Mouse (Mus musculus) neural tube, embryonic 10.5 days (tissue): ENCODE results near the gene Olfr1160.
"Not testable (repeated sequence)": the region's sequence is repeated elsewhere in the genome, so short reads cannot be mapped to it uniquely, and the experiment has no call there.

Source experiments
- DNase-seq: peaks from one replicate; pipeline ENCODE4 v3.0.0-alpha.2; 2017; ENCODE audit warnings: low spot score; ENCODE audit errors: extremely low spot score

Gene Olfr1160

DNA sequence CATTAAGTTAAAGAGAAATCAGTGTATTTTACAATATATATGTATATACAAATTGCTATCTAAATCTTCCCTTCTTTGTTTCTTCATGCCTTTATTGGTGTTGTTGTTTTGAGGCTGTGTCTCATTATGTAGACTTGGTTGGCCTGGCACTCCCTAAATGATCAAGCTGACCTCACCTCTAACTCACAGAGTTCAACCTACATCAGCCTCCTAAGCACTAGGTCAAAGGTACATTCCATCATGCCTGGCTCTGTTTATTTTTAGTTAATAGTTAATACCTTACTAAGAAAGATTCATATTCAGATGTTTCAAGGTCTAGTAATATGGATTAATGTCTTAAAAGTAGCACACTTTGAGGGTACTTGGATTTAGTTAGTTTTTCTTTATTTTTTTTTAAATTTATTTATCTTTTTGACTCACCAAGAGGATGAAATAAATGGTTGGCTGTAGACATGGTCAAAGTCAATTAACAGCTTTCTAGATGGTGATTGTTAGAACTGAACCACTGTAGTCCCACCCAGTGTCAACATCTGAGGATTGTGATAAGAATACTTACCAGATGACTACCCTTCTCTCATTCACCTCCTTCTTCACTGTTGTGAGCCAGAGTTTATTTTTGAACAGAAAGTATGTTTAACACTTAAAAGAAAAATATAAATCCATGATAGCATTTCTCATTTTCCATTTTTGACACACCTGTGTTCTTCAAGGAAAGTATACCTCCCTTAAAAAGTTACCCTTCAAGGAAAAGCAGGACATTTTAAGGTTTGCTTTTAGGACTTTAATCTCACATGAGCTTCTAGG lies at the start of gene Olfr1160:
Gene Olfr1160, minus strand, starts transcription at position 754 of the 804 bp plus-strand sequence.
- DNase-seq = no peak

DNA sequence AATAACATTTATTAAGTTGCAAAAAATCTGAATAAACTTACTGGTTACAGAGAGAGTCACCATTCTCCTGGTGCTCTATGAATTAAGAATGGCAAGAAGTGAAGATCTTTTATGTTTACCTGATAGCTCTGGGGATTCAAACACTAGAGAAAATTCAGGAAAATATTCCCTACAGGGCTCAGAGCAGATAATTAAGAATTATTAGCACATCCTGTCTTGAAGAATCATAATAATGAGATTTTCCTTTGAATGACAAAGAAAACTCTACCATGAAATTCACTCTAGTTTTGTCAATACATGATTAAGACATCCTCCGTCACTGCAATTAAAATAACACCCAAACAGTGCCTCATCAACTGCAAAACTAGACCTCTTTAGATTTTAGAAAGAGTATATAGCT lies 43.0 kb upstream of the Olfr1160 start, which contains the start of gene Olfr1162:
Gene Olfr1162, minus strand, starts transcription at position 101 of the 400 bp plus-strand sequence.
- DNase-seq = no peak

DNA sequence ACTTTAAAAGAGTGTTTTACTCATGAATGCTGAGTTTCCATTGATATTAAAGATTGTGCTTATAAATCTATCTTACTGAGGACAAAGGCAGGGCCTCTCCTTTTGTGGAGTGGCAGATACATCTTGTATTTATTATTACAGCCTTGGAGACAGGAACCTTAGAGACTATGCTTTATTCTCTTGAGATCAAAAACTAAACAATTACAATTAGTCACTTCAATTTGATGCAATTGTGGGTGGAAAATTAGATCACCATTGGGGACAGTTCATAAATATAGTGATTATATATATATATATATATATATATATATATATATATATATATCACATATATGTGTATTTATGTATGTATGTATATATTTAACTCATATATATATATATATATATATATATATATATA lies 29.5 kb upstream of the Olfr1160 start, which contains the start of gene Olfr73:
Gene Olfr73, minus strand, starts transcription at position 101 of the 400 bp plus-strand sequence.
- DNase-seq = no peak

DNA sequence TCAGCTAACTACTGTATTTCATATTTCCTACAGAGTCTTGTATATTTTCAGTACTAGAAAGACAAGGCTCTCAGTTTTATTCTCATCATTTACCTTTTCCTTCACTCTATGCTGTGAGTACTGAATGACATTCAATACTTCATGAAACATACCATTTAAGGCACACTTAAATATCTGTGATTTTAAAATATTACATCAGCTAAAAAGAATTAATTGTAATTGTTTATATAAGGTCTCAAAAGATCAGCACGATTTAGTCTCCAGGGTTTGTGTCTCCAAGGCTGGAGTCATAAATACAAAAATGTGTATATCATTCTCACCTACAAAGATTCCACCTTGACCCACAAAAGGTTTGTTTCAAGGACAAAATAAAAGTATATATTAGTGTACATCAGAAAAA lies 14.4 kb upstream of the Olfr1160 start, which contains the start of gene Olfr1161:
Gene Olfr1161, plus strand, starts transcription at position 301 of the 400 bp plus-strand sequence.
- DNase-seq = not testable (repeated sequence)

DNA sequence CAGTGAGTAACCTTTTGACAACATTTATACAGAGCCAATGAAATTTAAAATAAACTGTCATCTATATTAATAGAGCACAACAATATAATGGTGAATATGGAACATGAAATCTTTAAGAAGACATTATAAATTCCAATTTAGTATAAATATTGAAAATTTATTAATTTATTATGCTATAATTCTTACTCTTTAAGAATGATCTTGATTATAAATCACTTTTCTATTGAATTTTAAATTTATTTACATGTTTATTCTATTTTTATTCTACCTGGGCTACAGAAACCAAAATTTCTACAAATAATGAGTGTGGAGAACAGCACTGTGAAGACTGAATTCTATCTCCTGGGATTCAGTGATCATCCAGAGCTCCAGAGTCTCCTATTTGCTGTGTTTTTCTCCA lies 18.3 kb downstream of the Olfr1160 start, which contains the start of gene Olfr1158:
Gene Olfr1158, plus strand, starts transcription at position 301 of the 400 bp plus-strand sequence.
- DNase-seq = no peak

DNA sequence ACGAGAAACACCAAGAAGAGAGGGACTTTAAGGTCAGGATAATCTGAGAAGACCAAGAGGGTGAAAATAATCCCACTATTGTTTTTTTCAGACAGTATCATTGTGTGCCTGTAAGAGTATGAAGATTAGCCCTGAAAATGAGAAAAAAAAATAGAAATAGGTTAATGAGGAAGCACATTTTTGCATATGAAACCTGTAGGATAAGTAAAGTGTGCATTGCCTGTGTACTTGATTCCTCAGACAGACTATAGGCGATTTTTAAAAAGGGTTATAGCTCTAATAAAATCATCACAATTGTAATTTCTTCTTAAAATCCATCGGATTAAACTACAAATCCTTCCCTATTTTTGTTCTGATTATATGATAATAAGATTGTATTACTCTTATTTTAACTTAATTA lies 33.5 kb downstream of the Olfr1160 start, which contains the start of gene Olfr74:
Gene Olfr74, minus strand, starts transcription at position 101 of the 400 bp plus-strand sequence.
- DNase-seq = no peak

DNA sequence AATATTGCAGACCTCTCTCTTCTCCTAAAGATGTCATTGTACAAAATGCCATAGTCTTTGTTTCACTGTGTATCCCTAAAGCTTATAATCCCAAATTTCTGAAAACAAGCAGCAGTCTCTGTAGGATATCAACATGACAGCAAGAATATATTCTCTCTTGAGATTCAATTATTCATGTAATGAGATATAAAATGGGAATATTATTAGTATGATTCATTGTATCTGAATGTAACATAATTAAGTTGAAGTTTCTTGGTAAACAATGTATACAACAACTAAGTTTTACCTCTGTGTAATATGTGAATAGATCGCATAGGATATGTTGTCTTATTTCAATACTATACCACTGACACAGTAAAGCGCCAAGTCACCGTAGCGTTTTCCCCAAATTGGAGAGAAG lies 39.9 kb downstream of the Olfr1160 start, which contains the start of gene Olfr1157:
Gene Olfr1157, minus strand, starts transcription at position 101 of the 400 bp plus-strand sequence.
- DNase-seq = no peak

DNA sequence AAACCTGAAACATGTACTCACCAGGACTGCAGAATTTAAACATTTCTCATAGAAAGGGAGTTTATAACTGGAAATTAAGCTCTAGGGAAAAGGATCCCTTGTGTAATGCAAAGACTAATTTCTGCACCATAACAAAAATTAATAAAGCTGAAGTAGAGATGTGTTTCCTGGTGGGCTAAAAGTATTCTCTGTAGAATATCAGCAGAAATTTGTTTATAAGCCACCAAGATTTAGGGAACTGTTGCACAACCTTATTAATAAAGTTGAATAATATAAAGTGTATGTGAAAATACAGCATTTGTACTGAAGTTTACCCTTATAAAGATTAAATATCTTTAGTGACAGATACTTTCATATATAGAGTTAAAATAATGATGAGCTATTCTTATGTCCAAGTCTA lies 55.1 kb downstream of the Olfr1160 start, which contains the start of gene Olfr1156:
Gene Olfr1156, minus strand, starts transcription at position 101 of the 400 bp plus-strand sequence.
- DNase-seq = no peak
